Mouse (Mus musculus): ENCODE measurements around the gene Fbrsl1.

GRCm38 (mm10) chr5:110449294-110449693 is 991 bp upstream of the Fbrsl1 start:
- no peak for TF ChIP-seq CTCF (IDR thresholded peaks at IDR 0.05)
- no peak for TF ChIP-seq POLR2A (IDR thresholded peaks at IDR 0.05; ENCODE audit: insufficient read depth, low read depth, low read length)

Measured in heart, adult 2 months (tissue).